Mouse (Mus musculus) fat pad, adult 2 months (tissue): ENCODE data around the gene Ikbip.

Experiments used
- DNase-seq: peaks from one replicate; pipeline ENCODE4 v3.0.0-alpha.2; 2011; ENCODE audit warnings: low read depth, low spot score; ENCODE audit errors: extremely low read depth

Ikbip gene

GRCm38 (mm10) chr10:91116958-91117357 lies 34.2 kb downstream of the Ikbip start:
- no peak for DNase-seq

DNA sequence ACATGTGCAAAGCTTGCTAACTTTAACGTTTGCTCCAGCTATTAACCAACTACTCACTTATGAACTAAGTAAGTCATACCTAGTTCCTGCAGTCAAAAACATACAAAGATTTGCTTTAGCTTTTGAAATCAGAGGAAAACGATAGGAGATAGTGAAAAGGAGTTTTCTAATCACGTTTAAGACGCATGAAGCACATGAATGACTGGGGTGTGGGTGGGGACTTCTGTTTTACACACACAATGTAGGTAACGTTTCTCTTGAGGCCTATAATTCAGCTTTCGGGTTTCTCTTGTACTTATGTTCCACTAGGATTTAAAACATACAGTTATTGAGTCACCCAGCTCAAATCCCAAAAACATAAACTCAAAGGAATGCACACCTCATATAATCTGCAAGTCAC lies 39.9 kb downstream of the Ikbip start:
- DNase-seq, result no peak

DNA sequence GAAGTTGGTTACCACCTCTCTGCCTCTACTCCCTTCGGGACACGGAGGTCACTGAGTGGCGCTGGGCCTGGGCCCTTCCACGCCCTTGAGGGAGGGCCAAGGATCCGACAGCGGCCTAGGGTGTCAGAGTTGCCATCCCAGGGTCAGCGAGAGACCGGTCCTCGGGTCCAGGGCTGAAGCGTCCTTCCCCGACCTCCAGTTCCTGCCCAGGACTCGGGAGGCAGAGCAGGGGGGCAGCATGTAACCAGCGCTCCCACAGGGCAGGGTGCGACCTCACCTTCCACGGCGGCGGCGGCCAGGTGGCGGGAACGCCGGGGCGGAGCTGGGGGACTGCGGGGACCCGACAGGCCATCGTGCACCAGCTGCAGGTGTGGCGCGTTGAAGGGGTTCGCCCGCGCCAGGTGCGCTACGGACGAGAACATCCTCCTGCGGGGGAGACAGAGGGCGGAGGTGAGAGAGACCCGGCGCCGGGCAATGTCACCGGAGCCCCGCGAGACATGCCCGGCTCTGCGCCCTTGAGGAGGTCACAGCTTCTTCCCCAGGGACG lies 40.6 kb downstream of the Ikbip start:
- no peak for DNase-seq

GRCm38 (mm10) chr10:91123828-91124822 lies 41.4 kb downstream of the Ikbip start, which contains the start of gene Slc25a3:
TSS of gene Slc25a3 (minus strand) at chr10:91124059.
- peak; percentile 76 for DNase-seq

- no peak for DNase-seq
Observed at GRCm38 (mm10) chr10:91126618-91127355, 44.0 kb downstream of the Ikbip start.

GRCm38 (mm10) chr10:91127395-91127794 lies 44.7 kb downstream of the Ikbip start:
- no peak for DNase-seq

- no peak for DNase-seq
Observed at GRCm38 (mm10) chr10:91128551-91129160, 45.9 kb downstream of the Ikbip start.

GRCm38 (mm10) chr10:91130792-91131191 lies 48.1 kb downstream of the Ikbip start:
- no peak for DNase-seq

GRCm38 (mm10) chr10:91131565-91131964 lies 48.8 kb downstream of the Ikbip start:
- DNase-seq, result no peak

DNA sequence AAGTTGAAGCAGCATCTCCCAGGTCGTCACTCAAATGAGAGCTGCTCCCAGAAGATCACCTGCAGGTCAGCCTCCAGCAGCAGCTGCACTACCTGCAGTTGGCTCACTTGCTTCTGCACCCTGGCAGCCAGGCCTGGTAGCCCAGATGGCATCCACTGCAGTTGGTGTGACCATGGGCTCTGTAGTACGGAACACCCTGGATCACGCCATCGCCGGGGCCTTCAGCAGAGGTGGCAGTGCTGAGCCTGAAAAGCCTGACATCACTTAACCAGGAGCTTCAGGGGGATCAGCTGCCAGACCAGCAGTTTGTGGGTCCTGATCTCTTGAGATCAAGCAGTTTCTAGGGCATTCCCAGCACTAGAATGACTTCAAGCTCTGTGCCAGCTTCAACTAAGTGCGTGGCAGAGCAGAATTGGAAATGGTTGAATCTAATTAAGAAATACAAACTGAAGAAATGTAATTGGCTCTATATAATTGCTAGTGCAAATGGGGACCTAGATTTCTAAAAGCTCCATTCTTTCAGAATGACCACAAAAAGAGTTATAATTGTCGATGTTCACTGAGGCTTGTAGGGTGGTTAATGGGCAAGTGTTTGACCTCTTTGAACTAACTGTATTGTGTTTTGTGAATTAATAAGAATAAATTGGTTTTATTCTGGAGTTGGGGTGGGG lies 52.7 kb downstream of the Ikbip start:
- DNase-seq, result no peak

GRCm38 (mm10) chr10:91137400-91137799 lies 54.7 kb downstream of the Ikbip start:
- no peak for DNase-seq

DNA sequence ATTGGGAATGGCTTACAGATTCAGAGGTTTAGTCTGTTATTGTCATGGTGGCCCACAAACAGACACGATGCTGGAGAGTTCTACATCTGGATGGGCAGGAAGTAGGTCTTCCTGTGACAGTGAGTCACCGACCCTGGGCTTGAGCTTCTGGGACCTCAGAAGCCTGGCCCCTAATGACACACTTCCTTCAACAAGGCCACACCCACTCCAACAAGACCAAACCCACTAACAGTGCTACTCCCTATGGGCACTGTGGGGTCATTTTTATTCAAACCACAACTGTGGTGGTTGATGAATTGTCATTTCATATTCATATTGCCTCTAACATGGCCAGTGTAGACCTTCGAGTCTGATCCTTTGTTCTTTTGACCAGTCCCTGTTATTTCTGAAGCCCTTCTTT lies 55.6 kb downstream of the Ikbip start:
- DNase-seq, result no peak

GRCm38 (mm10) chr10:91139148-91139766 lies 56.5 kb downstream of the Ikbip start:
- no peak for DNase-seq

DNA sequence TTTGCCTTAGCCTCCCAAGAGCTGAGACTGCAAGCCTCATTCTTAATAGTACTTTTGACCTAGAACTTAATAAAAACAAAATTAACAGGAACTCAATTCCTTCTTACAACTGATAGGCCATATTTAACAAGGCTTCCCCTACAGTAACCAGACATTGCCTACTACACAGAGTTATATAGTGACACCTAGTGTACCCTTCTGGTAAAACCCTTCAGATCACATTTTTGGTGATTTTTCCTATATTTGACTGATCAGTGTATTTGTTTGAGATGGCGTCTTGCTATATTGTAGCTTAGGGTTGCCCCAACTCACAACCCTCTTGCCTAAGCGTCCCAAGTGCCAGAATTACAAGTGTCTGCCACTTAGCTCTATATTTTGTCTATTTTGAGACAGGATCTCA lies 58.8 kb downstream of the Ikbip start:
- DNase-seq, result no peak

DNA sequence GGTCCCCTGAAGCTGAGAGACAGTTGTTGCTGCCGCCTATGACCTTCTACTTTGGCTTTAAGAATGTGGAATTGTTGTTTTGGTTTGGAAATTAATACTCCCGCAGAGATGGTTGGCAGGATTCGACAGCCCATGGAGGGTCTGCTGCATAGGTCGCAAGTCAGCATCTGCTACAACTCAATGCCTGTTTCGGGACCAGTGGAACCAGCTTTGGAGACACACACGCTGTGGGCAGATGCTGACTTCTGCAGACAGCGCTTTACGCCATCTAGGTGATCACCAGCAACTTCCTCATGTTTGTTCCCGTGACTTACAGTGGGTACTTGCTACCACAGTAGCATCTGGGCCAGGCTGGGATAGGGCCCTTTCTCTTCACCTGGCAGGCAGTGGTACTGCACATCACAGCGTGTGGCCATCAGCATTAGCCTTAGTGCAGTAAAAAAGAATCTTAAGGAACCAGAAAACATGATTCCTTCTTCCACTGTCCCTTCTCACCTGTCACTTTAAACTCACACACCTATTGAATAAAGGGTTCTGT lies 60.0 kb downstream of the Ikbip start:
- DNase-seq, result no peak

- DNase-seq, result no peak
Observed at GRCm38 (mm10) chr10:91143313-91144230, 60.8 kb downstream of the Ikbip start.

DNA sequence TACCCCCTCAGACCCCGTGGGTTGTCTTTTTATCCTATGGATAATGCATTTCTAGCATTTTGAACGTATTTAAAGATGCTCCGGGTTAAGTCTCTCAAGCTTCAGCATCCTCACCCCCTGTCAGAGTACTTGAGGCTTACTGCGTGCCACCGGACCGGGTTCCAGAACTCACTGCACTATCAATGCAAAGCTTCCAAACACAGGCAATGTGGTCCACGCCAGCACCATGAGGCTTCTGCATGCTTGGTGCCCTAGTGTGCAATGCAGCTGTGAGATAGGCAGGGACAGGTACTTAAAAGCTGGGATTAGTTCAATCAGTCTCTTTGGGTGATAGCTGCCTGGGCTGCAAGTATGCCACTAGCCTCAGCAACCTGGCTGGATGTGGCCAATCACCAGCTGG lies 62.7 kb downstream of the Ikbip start:
- no peak for DNase-seq
